Mouse (Mus musculus) limb, embryonic 14.5 days (tissue): Measurements from ENCODE around the gene Saysd1. TPM values are rescaled to one million over a fixed set of nuclear protein-coding genes. Genes with fewer than 3 reads are reported as not detected.
A peak's percentile ranks its signal among the peaks of the same experiment; 100 is the strongest.

Source experiments
- ATAC-seq: fragments of 200-750 bp; cut with Nextera tagmentation; 2 replicates; pipeline ENCODE4 v1.8.0; 2017; ENCODE audit warnings: low read depth, moderate number of reproducible peaks, moderate TSS enrichment; ENCODE audit not compliant: low FRiP score
- DNase-seq: peaks from one replicate; pipeline ENCODE4 v3.0.0-alpha.2; 2015; ENCODE audit warnings: low spot score
- H3K27ac ChIP-seq: fragments of 300-500 bp; sonication (generic); replicated peaks from 2 replicates; pipeline ENCODE4 v1.5.1; 2014; ENCODE audit warnings: low read depth, mild to moderate bottlenecking, low read length, moderate library complexity, mixed read lengths
- H3K27me3 ChIP-seq: fragments of 300-500 bp; sonication (generic); 2 replicates; pipeline ENCODE4 v1.6.1; 2014; ENCODE audit warnings: low read length, mixed read lengths; ENCODE audit not compliant: control insufficient read depth, insufficient read depth
- H3K36me3 ChIP-seq: fragments of 300-500 bp; sonication (generic); 2 replicates; pipeline ENCODE4 v1.6.1; 2014; ENCODE audit warnings: mild to moderate bottlenecking, low read length, moderate library complexity, mixed read lengths; ENCODE audit not compliant: control insufficient read depth, insufficient read depth
- H3K4me1 ChIP-seq: fragments of 300-500 bp; sonication (generic); 2 replicates; pipeline ENCODE4 v1.6.1; 2014; ENCODE audit warnings: antibody characterized with exemption, low read length, mixed read lengths; ENCODE audit not compliant: control insufficient read depth, insufficient read depth
- H3K4me2 ChIP-seq: fragments of 300-500 bp; sonication (generic); replicated peaks from 2 replicates; pipeline ENCODE4 v1.6.1; 2014; ENCODE audit warnings: low read depth, mild to moderate bottlenecking, low read length, moderate library complexity; ENCODE audit not compliant: severe bottlenecking
- H3K4me3 ChIP-seq: fragments of 300-500 bp; sonication (generic); replicated peaks from 2 replicates; pipeline ENCODE4 v1.5.1; 2014; ENCODE audit warnings: low read length
- H3K9ac ChIP-seq: fragments of 300-500 bp; sonication (generic); 2 replicates; pipeline ENCODE4 v1.6.1; 2014; ENCODE audit warnings: mild to moderate bottlenecking, low read depth, low read length, moderate library complexity; ENCODE audit not compliant: severe bottlenecking
- H3K9me3 ChIP-seq: fragments of 300-500 bp; sonication (generic); 2 replicates; pipeline ENCODE4 v1.6.1; 2016; ENCODE audit warnings: low read length; ENCODE audit not compliant: control insufficient read depth
- POLR2A ChIP-seq: fragments of 200-500 bp; IDR thresholded peaks from 2 replicates; pipeline ENCODE4 v1.8.0; 2012; ENCODE audit warnings: inconsistent platforms, mild to moderate bottlenecking, moderate library complexity, borderline replicate concordance; ENCODE audit not compliant: insufficient read depth, insufficient read length; ENCODE audit errors: extremely low read depth
- whole genome bisulfite sequencing: fragments of 180-500 bp; shearing (Covaris S2); extraction: QIAGEN DNeasy Blood & Tissue Kit; methylation state at CpG from one replicate; pipeline ENCODE4 v1.1.7; 2014; 5-methylcytosine and 5-hydroxymethylcytosine counted together
- polyA plus RNA-seq, 2 experiments: library from polyadenylated mRNA; depleted of rRNA in 1 of 2; stranded (reverse) in 1 of 2; unstranded in 1 of 2; fragments of >200 nt; fragmentation: Nextera tagmentation in 1 of 2; extraction: Ambion mirVana in 1 of 2; gene quantifications; 2 replicates each; pipeline versions ENCODE4 v1.2.1 to v1.2.3; 2012 to 2014

The Saysd1 gene
- polyA plus RNA-seq, 2 experiments: 8.9 to 15.6 TPM

DNA sequence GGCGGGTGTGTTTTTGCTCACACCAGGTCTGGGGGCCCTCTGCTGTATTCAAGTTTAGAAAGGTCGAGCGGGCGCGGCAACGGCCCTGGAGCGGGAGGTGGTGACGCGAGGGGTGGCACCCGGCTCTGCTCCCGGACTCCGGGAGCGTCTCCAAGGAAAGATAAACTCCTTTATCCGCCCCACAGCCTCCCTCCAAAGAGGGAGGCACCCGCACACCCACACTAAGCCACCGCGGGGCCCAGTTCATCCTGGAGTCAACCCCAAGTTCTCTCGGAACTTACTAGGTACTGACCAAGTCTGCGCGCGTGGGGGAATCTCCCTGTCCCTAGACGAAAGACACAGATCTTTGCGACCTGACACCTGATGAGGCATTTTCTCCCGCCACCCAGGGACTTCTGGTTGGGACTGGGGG, 42.4 kb upstream of the Saysd1 start:
- Histone ChIP-seq H3K4me2 (peak overlapping the region; percentile 93), H3K27ac (no peak overlapping the region), H3K4me3 (peak overlapping the region; percentile 59), H3K9me3 (no peaks in the 10 kb centered on the region), H3K27me3 (no peaks in the 10 kb centered on the region), H3K9ac (peak overlapping the region; percentile 62), H3K36me3 (no peaks in the 10 kb centered on the region), H3K4me1 (peaks cover 36% of the 10 kb centered on the region)
- TF ChIP-seq POLR2A: no peak
- ATAC-seq (no peak), DNase-seq (no peak)
- WGBS: 1% methylated on average over 23 of the region's 24 CpGs

DNA sequence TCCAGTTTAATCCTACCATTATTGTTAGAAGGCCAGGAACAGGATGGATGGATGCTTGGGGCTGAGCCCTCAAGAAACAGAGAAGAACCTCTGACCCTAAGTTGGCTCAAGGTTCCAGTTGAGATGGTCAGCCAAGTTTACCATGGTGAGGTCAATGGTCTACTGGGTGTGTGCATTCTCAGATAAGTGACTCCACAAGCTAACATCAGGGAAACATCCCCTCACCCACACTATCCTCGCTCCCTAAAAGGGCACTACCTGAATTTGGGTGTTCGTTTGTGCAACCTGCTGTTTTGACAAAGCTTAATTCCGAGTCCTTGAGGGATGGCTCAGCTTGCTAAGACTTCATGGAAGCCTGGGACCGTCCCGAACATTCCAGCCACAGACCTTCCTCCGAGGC, 42.0 kb upstream of the Saysd1 start:
- H3K27ac ChIP-seq: no peak overlapping the region
- ATAC-seq (no peak), DNase-seq (no peak)

DNA sequence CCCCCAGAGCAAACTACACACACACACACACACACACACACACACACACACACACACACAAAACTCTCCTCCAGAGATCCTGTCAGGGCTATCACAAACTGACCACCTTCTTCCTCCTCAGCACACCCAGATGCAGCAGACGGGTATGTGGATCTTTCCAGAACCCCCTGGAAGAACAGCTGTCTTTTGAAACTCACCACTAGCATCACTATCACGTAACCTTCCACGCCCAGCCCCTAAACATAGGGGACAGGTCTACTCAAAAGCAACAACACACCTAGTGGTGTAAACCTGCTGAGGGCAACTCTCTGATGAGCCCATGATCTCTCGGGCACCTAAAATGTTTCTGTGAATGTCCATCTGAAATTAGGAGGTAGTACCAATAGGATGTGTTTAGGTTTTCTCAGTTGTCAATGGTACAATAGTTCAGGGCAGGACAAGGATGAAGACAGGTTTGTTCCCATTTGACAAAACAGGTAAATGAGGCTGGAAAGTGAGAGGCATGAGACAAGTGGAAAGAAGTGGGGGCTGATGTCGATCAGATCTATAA, 41.5 kb upstream of the Saysd1 start:
- no peak for ATAC-seq
- Histone ChIP-seq H3K9me3 (no peaks in the 10 kb centered on the region), H3K9ac (no peak overlapping the region), H3K27ac (no peak overlapping the region), H3K27me3 (no peaks in the 10 kb centered on the region), H3K36me3 (no peaks in the 10 kb centered on the region), H3K4me2 (peak overlapping the region; percentile 93), H3K4me1 (peaks cover 36% of the 10 kb centered on the region), H3K4me3 (peak overlapping the region; percentile 59)
- 74% methylated on average over 5 of the region's 5 CpGs for WGBS
- DNase-seq: no peak
- no peak for TF ChIP-seq POLR2A

More for the DNA sequence above, 42.0 kb upstream of the Saysd1 start:
- Histone ChIP-seq H3K4me2 (peak overlapping the region; percentile 93), H3K9ac (peak overlapping the region; percentile 62), H3K9me3 (no peaks in the 10 kb centered on the region), H3K27me3 (no peaks in the 10 kb centered on the region), H3K36me3 (no peaks in the 10 kb centered on the region), H3K4me3 (peak overlapping the region; percentile 59), H3K4me1 (peaks cover 36% of the 10 kb centered on the region)
- TF ChIP-seq POLR2A: no peak
- WGBS: 6% methylated on average over 6 of the region's 6 CpGs

DNA sequence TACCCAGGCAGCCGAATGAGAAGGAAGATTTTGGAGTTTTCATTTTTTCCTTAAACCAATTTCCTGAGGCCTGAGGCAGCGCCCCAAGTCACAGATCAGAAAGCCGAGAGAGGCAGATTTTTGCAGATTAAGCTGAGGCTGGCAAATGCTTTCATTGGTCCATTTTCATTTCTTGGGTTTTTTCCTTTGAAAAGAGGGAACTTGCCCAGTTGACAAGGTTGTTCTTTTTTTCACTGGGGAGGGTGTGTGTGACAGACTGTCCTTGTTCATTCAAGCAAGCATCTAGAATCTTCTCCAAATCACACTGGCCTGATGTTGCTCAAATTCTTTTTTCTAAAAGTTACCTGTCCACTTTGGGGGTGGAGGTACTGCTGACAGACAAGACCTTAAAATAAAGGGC, 40.7 kb upstream of the Saysd1 start:
- no peaks in the 10 kb centered on the region for H3K36me3 ChIP-seq
- H3K9me3 ChIP-seq: no peaks in the 10 kb centered on the region
- H3K4me1 ChIP-seq: peaks cover 36% of the 10 kb centered on the region
- no peak overlapping the region for H3K27ac ChIP-seq
- no peak for DNase-seq
- H3K4me2 ChIP-seq: peak overlapping the region; percentile 93
- no peak for TF ChIP-seq POLR2A
- H3K9ac ChIP-seq: 0 out of 2 replicates have a peak overlapping the region, but pooled peaks have one; percentile 12
- H3K27me3 ChIP-seq: no peaks in the 10 kb centered on the region
- H3K4me3 ChIP-seq: 0 out of 2 replicates have a peak overlapping the region, but pooled peaks have one; percentile 8
- 29% methylated on average over 3 of the region's 3 CpGs for WGBS
- no peak for ATAC-seq

DNA sequence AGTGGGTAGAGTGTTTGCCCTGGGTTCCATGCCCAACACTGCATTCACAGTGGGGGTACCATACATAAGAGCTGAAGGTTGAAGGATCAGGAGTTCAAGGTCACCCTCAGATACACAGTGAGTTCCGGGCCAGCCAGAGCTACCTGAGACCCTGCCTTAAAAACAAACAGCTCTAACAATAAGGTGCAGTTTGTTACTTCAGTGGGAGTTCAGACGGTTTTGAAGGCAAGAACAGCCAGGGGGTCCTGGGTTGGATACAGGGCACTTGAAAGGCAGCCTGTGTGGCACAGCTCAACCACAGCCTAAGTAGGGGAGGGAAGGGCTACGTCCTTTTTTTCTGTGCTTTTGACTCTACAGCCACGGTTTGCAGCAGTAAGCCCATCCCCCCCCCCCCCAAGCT, 40.3 kb upstream of the Saysd1 start:
- Histone ChIP-seq H3K36me3 (no peaks in the 10 kb centered on the region), H3K4me2 (peak overlapping the region; percentile 93; the same call in 1 of the 2 replicates), H3K9ac (no peak overlapping the region), H3K9me3 (no peaks in the 10 kb centered on the region), H3K27me3 (no peaks in the 10 kb centered on the region), H3K27ac (no peak overlapping the region), H3K4me3 (no peak overlapping the region), H3K4me1 (peaks cover 36% of the 10 kb centered on the region)
- no peak for TF ChIP-seq POLR2A
- no peak for ATAC-seq
- 27% methylated on average over 3 of the region's 4 CpGs for WGBS
- no peak for DNase-seq
